Mouse (Mus musculus) forebrain, embryonic 13.5 days (tissue): ENCODE results near the gene Smok2b. TPM values are rescaled to one million over a fixed set of nuclear protein-coding genes. Genes with fewer than 3 reads are reported as not detected.
A peak's percentile ranks its signal among the peaks of the same experiment; 100 is the strongest.
"Not testable (repeated sequence)": the region's sequence is repeated elsewhere in the genome, so short reads cannot be mapped to it uniquely, and the experiment has no call there.

Experiments
- ATAC-seq: fragments of 200-750 bp; cut with Nextera tagmentation; 2 replicates; pipeline ENCODE4 v1.8.0; 2017
- H3K27ac ChIP-seq: fragments of 300-500 bp; sonication (generic); 2 replicates; pipeline ENCODE4 v1.5.1; 2015; ENCODE audit warnings: inconsistent platforms, mild to moderate bottlenecking, moderate library complexity
- H3K27me3 ChIP-seq: fragments of 300-500 bp; sonication (generic); 2 replicates; pipeline ENCODE4 v1.6.1; 2015; ENCODE audit warnings: mild to moderate bottlenecking, inconsistent platforms
- H3K36me3 ChIP-seq: fragments of 300-500 bp; sonication (generic); 2 replicates; pipeline ENCODE4 v1.6.1; 2015; ENCODE audit warnings: mild to moderate bottlenecking, inconsistent platforms; ENCODE audit not compliant: poor library complexity, severe bottlenecking
- H3K4me1 ChIP-seq: fragments of 300-500 bp; sonication (generic); 2 replicates; pipeline ENCODE4 v1.6.1; 2015; ENCODE audit warnings: inconsistent platforms
- H3K4me2 ChIP-seq: fragments of 300-500 bp; sonication (generic); 2 replicates; pipeline ENCODE4 v1.6.1; 2015; ENCODE audit warnings: inconsistent platforms, mild to moderate bottlenecking, moderate library complexity
- H3K4me3 ChIP-seq: fragments of 300-500 bp; sonication (generic); 2 replicates; pipeline ENCODE4 v1.5.1; 2015; ENCODE audit warnings: mild to moderate bottlenecking, inconsistent platforms
- H3K9ac ChIP-seq: fragments of 300-500 bp; sonication (generic); 2 replicates; pipeline ENCODE4 v1.6.1; 2015; ENCODE audit warnings: mild to moderate bottlenecking, inconsistent platforms
- H3K9me3 ChIP-seq: fragments of 300-500 bp; sonication (generic); replicated peaks from 2 replicates; pipeline ENCODE4 v1.6.1; 2016; ENCODE audit warnings: inconsistent platforms
- WGBS: fragments of 180-500 bp; shearing (Covaris S2); methylation state at CpG from one replicate; pipeline ENCODE4 v1.1.7; 2015; 5-methylcytosine and 5-hydroxymethylcytosine counted together
- polyA plus RNA-seq: library from polyadenylated mRNA; unstranded; fragments of >200 nt; fragmentation: Nextera tagmentation; extraction: Ambion mirVana; gene quantifications from 2 replicates; pipeline ENCODE4 v1.2.1, GENCODE M21; 2015

Smok2b gene
- polyA plus RNA-seq: not detected in 2 replicates

- not testable (repeated sequence) for H3K4me2 ChIP-seq, H3K9ac ChIP-seq, H3K4me1 ChIP-seq, H3K4me3 ChIP-seq, H3K27me3 ChIP-seq, H3K27ac ChIP-seq, H3K36me3 ChIP-seq, ATAC-seq
- peaks cover 92% of the 10 kb centered on the region for H3K9me3 ChIP-seq
- 78% methylated on average over 2 of the region's 2 CpGs for WGBS
Measured at GRCm38 (mm10) chr17:13229957-13230356, at the start of gene Smok2b. Gene Smok2b (plus strand): TSS chr17:13230257.

DNA sequence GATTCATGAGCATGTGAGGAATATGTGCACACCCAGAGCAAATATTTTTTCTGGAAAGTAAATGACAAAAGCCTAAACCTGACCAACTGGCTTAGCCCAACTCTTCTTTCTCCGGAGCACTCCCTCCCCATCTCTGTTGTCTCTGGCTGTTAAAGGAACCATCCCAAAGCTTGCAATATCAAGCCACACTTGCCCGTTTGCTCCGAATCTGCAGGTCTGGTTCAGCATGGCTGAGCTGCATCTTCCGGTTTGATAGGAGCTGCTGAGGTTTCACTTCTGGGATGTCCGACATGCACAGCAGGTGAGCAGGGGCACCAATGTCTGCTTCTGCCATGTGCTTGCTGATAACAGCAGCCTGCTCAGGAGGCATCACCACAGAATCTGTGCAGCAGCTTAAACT, 49.6 kb upstream of the Smok2b start:
- H3K27me3 ChIP-seq, H3K27ac ChIP-seq, H3K4me1 ChIP-seq, H3K4me2 ChIP-seq, ATAC-seq, H3K4me3 ChIP-seq, H3K36me3 ChIP-seq, H3K9ac ChIP-seq: not testable (repeated sequence)
- H3K9me3 ChIP-seq: peaks cover 45% of the 10 kb centered on the region
- WGBS: 91% methylated on average over 5 of the region's 5 CpGs

DNA sequence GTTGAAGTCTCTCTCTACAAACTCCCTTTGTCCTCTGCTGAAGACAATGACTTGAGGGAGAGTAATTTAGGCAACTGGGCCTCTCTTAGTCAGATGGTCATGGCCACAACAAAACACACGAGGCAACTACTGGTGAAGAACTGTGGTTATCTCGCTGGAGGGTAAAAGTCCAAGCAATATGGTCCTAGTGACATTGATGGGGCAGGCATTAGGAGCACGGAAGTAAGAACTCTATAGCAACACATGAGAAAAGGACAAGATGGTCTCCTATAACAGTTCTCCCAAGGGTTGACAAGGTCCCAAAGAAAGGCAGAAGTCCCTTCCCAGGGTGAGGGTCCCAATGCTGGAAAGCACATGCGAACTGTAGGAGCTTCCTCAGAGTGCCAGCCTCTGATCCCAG, 47.3 kb upstream of the Smok2b start:
- not testable (repeated sequence) for H3K27ac ChIP-seq, H3K27me3 ChIP-seq, H3K36me3 ChIP-seq, H3K9ac ChIP-seq, H3K4me2 ChIP-seq, ATAC-seq, H3K4me1 ChIP-seq, H3K4me3 ChIP-seq
- 68% methylated on average over 3 of the region's 4 CpGs for WGBS
- peaks cover 61% of the 10 kb centered on the region for H3K9me3 ChIP-seq

DNA sequence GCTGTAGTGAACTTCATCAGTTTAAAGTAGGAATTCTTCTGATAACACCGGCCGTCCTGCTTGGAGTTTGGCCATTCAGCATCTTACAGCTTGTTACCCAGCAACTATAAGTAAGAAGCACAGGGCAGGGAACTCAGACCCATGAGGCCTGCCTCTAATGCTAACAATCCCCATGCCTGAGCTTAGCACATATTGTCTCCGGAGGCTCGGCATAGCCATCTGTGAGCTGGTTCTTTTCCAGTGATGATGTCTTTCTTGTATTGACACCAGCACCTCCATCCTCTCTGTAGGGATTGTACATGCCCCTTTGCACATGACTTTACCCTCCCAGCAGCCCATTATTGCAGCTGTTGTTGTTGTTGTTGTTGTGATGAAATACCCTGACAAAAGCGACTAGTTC, 45.5 kb upstream of the Smok2b start:
- not testable (repeated sequence) for H3K27me3 ChIP-seq, H3K4me2 ChIP-seq, H3K4me3 ChIP-seq, H3K36me3 ChIP-seq, H3K4me1 ChIP-seq, H3K9ac ChIP-seq, ATAC-seq, H3K27ac ChIP-seq
- 87% methylated on average over 5 of the region's 5 CpGs for WGBS
- H3K9me3 ChIP-seq: peaks cover 64% of the 10 kb centered on the region

DNA sequence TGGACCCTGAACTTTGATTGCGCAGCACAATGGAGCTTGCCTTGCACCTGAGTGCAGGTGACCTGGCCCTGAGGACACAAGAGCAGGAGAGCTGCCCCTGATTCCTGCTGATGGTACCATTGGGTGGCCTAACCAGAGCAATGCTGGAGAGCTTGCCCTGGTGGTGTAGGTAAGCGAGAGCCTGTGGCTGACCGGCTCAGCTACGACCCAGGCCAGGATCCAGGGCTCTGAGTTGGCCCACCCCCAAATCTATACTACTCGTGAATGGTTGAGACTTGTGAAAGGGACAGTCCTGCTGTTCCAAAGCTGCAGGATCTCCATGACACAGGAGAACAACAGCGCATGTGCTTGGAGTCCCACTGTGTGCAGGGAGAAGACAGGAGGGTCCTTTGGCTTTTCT, 43.5 kb upstream of the Smok2b start:
- ATAC-seq, H3K27me3 ChIP-seq, H3K9ac ChIP-seq, H3K4me2 ChIP-seq, H3K4me3 ChIP-seq, H3K27ac ChIP-seq, H3K36me3 ChIP-seq, H3K4me1 ChIP-seq: not testable (repeated sequence)
- 84% methylated on average over 6 of the region's 6 CpGs for WGBS
- H3K9me3 ChIP-seq: peaks cover 64% of the 10 kb centered on the region

DNA sequence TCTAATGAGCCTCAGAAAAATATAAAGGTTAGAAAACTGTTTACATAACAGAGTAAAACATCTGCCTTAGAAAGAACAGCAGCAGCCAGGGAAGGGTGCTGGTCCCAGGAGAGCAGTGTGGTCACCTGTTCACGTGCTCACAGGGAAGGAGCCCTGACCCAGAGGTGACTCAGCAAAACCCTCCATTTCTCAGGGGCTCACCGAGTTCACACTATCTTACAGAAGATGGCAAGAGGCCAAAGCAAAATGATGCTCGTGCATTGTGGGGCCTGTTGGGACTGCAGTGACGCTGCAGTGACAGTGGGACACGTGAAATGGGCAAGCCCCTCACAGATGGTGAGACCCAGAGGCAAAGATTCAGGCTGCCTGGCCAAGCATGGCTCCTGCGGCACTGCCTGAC, 42.4 kb upstream of the Smok2b start:
- 0 out of 2 replicates have a peak, but pooled peaks have one; percentile 20 for ATAC-seq
- H3K27ac ChIP-seq, H3K4me2 ChIP-seq, H3K4me1 ChIP-seq, H3K4me3 ChIP-seq, H3K27me3 ChIP-seq, H3K9ac ChIP-seq, H3K36me3 ChIP-seq: not testable (repeated sequence)
- H3K9me3 ChIP-seq: peaks cover 65% of the 10 kb centered on the region
- WGBS: 61% methylated on average over 6 of the region's 6 CpGs

- 84% methylated on average over 2 of the region's 2 CpGs for WGBS
- H3K9ac ChIP-seq, H3K4me3 ChIP-seq, H3K36me3 ChIP-seq, H3K27me3 ChIP-seq, ATAC-seq, H3K4me1 ChIP-seq, H3K4me2 ChIP-seq, H3K27ac ChIP-seq: not testable (repeated sequence)
- peaks cover 70% of the 10 kb centered on the region for H3K9me3 ChIP-seq
Measured at GRCm38 (mm10) chr17:13188846-13189245, 41.2 kb upstream of the Smok2b start.

DNA sequence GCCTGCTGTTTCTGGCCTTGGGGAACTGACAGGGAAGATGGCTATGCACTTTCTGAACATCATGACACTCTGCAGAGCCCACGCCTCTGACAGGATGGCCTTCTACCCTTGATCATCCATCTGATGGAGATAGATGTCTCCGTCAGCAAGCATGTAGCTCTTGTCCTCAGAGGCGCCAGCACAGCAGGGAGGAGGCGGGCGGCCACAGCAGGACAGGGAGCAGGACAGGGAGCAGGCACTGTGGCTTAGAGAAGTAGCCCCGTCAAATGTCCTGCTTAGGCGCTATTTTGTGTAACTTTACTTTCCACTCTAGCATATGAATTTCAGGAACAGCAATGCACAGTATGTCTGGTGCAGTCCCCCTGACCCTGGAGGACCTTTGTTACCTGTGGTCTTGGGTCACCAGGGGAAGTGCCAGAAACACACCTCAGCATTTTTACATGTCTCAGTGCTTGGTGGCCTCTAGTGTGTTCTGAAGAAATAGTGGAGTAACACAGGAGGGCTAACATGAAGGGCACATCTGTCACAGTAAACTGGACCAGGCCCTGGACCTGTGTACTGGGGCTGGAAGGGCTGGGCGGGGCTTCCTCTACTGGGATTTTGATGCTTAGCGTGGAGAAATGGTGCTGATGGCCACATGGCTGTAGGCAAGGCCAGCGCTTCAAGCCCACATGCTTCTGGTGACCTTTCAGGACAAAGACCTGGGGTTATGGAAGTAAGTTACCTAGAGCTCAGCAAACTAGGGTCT, 39.0 kb upstream of the Smok2b start:
- peaks cover 78% of the 10 kb centered on the region for H3K9me3 ChIP-seq
- H3K27ac ChIP-seq, H3K27me3 ChIP-seq, H3K36me3 ChIP-seq, H3K9ac ChIP-seq, H3K4me2 ChIP-seq, H3K4me1 ChIP-seq, H3K4me3 ChIP-seq, ATAC-seq: not testable (repeated sequence)
- WGBS: 87% methylated on average over 10 of the region's 10 CpGs

- not testable (repeated sequence) for ATAC-seq, H3K4me3 ChIP-seq, H3K27ac ChIP-seq, H3K4me1 ChIP-seq, H3K4me2 ChIP-seq, H3K9ac ChIP-seq, H3K27me3 ChIP-seq, H3K36me3 ChIP-seq
- WGBS: 69% methylated on average over 4 of the region's 4 CpGs
- peaks cover 76% of the 10 kb centered on the region for H3K9me3 ChIP-seq
Measured at GRCm38 (mm10) chr17:13196486-13196885, 33.6 kb upstream of the Smok2b start.

GRCm38 (mm10) chr17:13198812-13199211, 31.2 kb upstream of the Smok2b start:
- not testable (repeated sequence) for H3K36me3 ChIP-seq, H3K9ac ChIP-seq, H3K27me3 ChIP-seq, H3K4me3 ChIP-seq, ATAC-seq, H3K4me1 ChIP-seq, H3K27ac ChIP-seq, H3K4me2 ChIP-seq
- WGBS: 89% methylated on average over 2 of the region's 2 CpGs
- peaks cover 61% of the 10 kb centered on the region for H3K9me3 ChIP-seq

GRCm38 (mm10) chr17:13199880-13200409, 30.1 kb upstream of the Smok2b start:
- H3K27ac ChIP-seq, H3K4me2 ChIP-seq, H3K4me3 ChIP-seq, H3K36me3 ChIP-seq, H3K4me1 ChIP-seq, H3K27me3 ChIP-seq, H3K9ac ChIP-seq: not testable (repeated sequence)
- peaks cover 54% of the 10 kb centered on the region for H3K9me3 ChIP-seq
- WGBS: 74% methylated on average over 8 of the region's 9 CpGs
- peak; percentile 92 for ATAC-seq

- H3K4me1 ChIP-seq, ATAC-seq: not testable (repeated sequence)
- WGBS: 91% methylated on average over 4 of the region's 4 CpGs
Measured at GRCm38 (mm10) chr17:13201551-13201950, 28.5 kb upstream of the Smok2b start.

More at GRCm38 (mm10) chr17:13201551-13201950, 28.5 kb upstream of the Smok2b start:
- H3K36me3 ChIP-seq, H3K9ac ChIP-seq, H3K27ac ChIP-seq, H3K27me3 ChIP-seq, H3K4me2 ChIP-seq, H3K4me3 ChIP-seq: not testable (repeated sequence)
- H3K9me3 ChIP-seq: peaks cover 50% of the 10 kb centered on the region
